In genomic region chr7:27978683-27979528, GRCm38 (mm10) we compare ENCODE assay signal across 8 mouse cellular contexts. TPM values are rescaled to one million over a fixed set of nuclear protein-coding genes. Genes with fewer than 3 reads are reported as not detected.
DNase-seq lines count a peak whose midpoint lies in the region; ATAC-seq lines count a peak whose summit lies in the region.

Gene Zfp780b, minus strand, starts transcription at chr7:27979171.

- DNase-seq in B cell, adult 2 months, result peak; percentile 76 to 78
- peak; percentile 91 for DNase-seq in brain, adult 2 months (ENCODE audit: low read depth, low spot score)
- peak; percentile 91 for DNase-seq in heart, embryonic 10.5 days (ENCODE audit: low spot score)
- peak; percentile 80 for DNase-seq in liver
- peak; percentile 71 to 84 for DNase-seq in spleen, postnatal 4 days (ENCODE audit: low spot score in 2 of 2)

- ATAC-seq in erythroblast, adult 5-6 weeks (replicated peaks; ENCODE audit: low FRiP score, poor library complexity, severe bottlenecking), result peak; percentile 98
- ATAC-seq in kidney, embryonic 15.5 days (replicated peaks; ENCODE audit: low FRiP score), result peak; percentile 87
- ATAC-seq in monocyte, adult 5-6 weeks (replicated peaks; ENCODE audit: insufficient number of reproducible peaks, low FRiP score, low TSS enrichment, poor library complexity, severe bottlenecking), result peak; percentile 73

- H3K4me2 ChIP-seq in kidney, embryonic 15.5 days, result peak within 1 kb of the TSS; percentile 82

- H3K27ac ChIP-seq in heart, embryonic 10.5 days, result peak within 1 kb of the TSS; percentile 87
- peak within 1 kb of the TSS; percentile 93 for H3K27ac ChIP-seq in kidney, embryonic 15.5 days

- H3K9ac ChIP-seq in kidney, embryonic 15.5 days, result peak within 1 kb of the TSS; percentile 89

- peaks cover 16% of the 10 kb centered on the region; the same call in 1 of the 2 replicates for H3K9me3 ChIP-seq in heart, embryonic 10.5 days
- peaks cover 22% of the 10 kb centered on the region for H3K9me3 ChIP-seq in kidney, embryonic 15.5 days (replicated peaks)

- no peaks in the 10 kb centered on the region for H3K27me3 ChIP-seq in heart, embryonic 10.5 days (ENCODE audit: insufficient read depth, poor library complexity, severe bottlenecking)
- H3K27me3 ChIP-seq in kidney, embryonic 15.5 days, result no peaks in the 10 kb centered on the region

- peaks cover 18% of the 10 kb centered on the region; the same call in 1 of the 2 replicates for H3K36me3 ChIP-seq in heart, embryonic 10.5 days
- H3K36me3 ChIP-seq in kidney, embryonic 15.5 days, result 0 out of 2 replicates have a peak, but pooled peaks cover 4% of the 10 kb centered on the region

- peaks cover 9% of the 10 kb centered on the region for H3K4me1 ChIP-seq in heart, embryonic 10.5 days
- H3K4me1 ChIP-seq in kidney, embryonic 15.5 days, result peaks cover 14% of the 10 kb centered on the region

- WGBS in heart, embryonic 10.5 days, result under 1% methylated on average over 29 of the region's 29 CpGs
- WGBS in kidney, embryonic 15.5 days, result under 1% methylated on average over 29 of the region's 29 CpGs

- peak within 1 kb of the TSS; percentile 84 for H3K4me3 ChIP-seq in heart, embryonic 10.5 days
- peak within 1 kb of the TSS; percentile 89 for H3K4me3 ChIP-seq in kidney, embryonic 15.5 days (replicated peaks)

RNA-seq across cellular contexts. Expression of gene Zfp780b, which starts in this region (rescaled TPM):
- 3.1 and 3.8 TPM in 2 replicates for total RNA-seq in erythroblast, adult 5-6 weeks (2015; ENCODE audit: low replicate concordance)
- total RNA-seq in erythroblast, adult 5-6 weeks (2017; ENCODE audit: low replicate concordance), result 3.2 and 3.6 TPM in 2 replicates
- polyA plus RNA-seq in heart, embryonic 10.5 days (2016; fragmentation: Nextera tagmentation; extraction: Ambion mirVana), result 15.5 and 17.1 TPM in 2 replicates
- polyA plus RNA-seq in kidney, embryonic 15.5 days (2015; fragmentation: Nextera tagmentation; extraction: Ambion mirVana), result 21.5 and 23.0 TPM in 2 replicates
- 11.1 to 21.1 TPM (median 16.7 TPM) in 3 replicates for total RNA-seq in monocyte, adult 5-6 weeks (2017)

Comparison
In these comparisons a context has a peak if more than half of its experiments do, and no peak if none do; other contexts are left out.
1. Peak in every context shown above with its lines: DNase-seq, ATAC-seq, H3K4me3 ChIP-seq and H3K27ac ChIP-seq.